Mouse (Mus musculus): ENCODE data around the gene Arrb1. TPM values are rescaled to one million over a fixed set of nuclear protein-coding genes. Genes with fewer than 3 reads are reported as not detected.
"Not testable (repeated sequence)": the region's sequence is repeated elsewhere in the genome, so short reads cannot be mapped to it uniquely, and the experiment has no call there.

Gene Arrb1
- polyA plus RNA-seq (2012; rRNA removed) = 14.9 and 19.4 TPM in 2 replicates

DNA sequence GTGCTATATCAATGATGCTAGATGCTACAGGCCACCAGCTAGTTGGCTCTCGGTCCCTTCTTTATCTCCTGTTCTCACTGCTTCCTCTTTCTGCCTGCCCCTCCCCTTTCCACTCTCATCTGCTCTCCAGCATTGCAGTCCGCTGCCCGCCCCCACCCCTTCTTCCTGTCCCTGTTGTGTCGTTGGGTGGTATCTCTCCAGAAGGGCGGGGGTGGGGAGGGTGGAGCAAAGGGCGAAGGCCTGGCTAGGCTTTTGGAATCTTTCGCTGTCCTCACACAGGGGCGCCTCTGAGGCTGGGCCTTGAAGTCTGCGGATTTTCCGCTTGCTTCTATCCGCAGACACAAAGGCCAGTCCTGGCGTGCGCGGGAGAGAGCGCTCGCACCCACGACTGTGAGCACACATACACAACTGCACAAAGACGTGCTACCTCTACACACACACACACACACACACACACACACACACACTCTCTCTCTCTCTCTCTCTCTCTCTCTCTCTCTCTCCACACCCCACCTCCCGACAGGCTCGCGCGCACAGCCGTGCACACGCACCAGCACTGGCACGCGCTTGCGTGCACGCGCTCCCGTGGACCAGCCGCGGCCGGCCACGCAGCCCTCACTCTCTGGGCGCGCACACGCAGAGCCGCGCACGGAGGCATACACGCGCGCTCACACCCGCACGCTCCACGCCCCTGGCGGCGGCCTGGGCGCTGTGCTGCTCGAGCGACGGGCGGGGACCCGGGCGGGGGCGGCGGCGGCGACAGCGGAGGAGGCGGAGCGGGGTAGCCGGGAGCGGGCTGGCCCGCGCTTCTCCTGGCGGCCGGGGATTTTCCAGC, at the start of gene Arrb1:
Gene Arrb1, plus strand, starts transcription at position 566 of the 835 bp plus-strand sequence.
- TF ChIP-seq CTCF (IDR thresholded peaks at IDR 0.05; ENCODE audit: control insufficient read depth, insufficient read depth, insufficient replicate concordance, low read depth, low read length) (peak; percentile 9; the same call in 1 of the 2 replicates), POLR2A (IDR thresholded peaks at IDR 0.05; ENCODE audit: control insufficient read depth, low read depth, low read length) (no peak; the same call in 1 of the 2 replicates)
- Histone ChIP-seq H3K4me3 (ENCODE audit: control insufficient read depth, low read depth, low read length) (peak within 1 kb of the TSS; percentile 88), H3K27ac (ENCODE audit: control insufficient read depth, insufficient read depth, low read depth, low read length) (peak within 1 kb of the TSS; percentile 85), H3K4me1 (ENCODE audit: control insufficient read depth, insufficient read depth, low read length) (peaks cover 17% of the 10 kb centered on the region), H3K27me3 (ENCODE audit: control insufficient read depth, insufficient read depth, low read length) (no peaks in the 10 kb centered on the region), H3K36me3 (ENCODE audit: control insufficient read depth, insufficient read depth, low read length) (no peaks in the 10 kb centered on the region)

DNA sequence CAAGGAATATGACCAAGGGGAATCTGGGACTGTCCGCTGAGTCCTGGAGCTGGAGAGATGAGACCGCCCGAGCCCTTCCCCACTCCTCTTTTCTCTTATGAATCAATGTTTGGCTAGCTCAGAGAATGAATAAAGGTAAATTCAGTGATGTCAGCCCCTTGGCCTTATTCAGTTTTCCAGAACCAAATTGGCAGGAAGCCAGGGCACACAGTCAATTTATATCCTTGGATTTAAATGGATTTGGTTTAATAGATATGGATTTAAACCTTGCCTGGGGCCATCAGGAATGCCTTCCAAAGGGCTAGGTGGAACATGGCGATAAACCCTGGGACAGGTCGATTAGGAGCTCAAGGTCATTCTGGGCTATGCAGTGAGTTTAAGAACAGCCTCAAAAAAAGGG, 45.6 kb upstream of the Arrb1 start:
- Histone ChIP-seq H3K27ac (ENCODE audit: control insufficient read depth, insufficient read depth, low read depth, low read length) (no peak overlapping the region), H3K27me3 (ENCODE audit: control insufficient read depth, insufficient read depth, low read length) (no peaks in the 10 kb centered on the region), H3K36me3 (ENCODE audit: control insufficient read depth, insufficient read depth, low read length) (no peaks in the 10 kb centered on the region), H3K4me3 (ENCODE audit: control insufficient read depth, low read depth, low read length) (no peak overlapping the region), H3K4me1 (ENCODE audit: control insufficient read depth, insufficient read depth, low read length) (no peaks in the 10 kb centered on the region)
- TF ChIP-seq POLR2A (IDR thresholded peaks at IDR 0.05; ENCODE audit: control insufficient read depth, low read depth, low read length) (no peak), CTCF (IDR thresholded peaks at IDR 0.05; ENCODE audit: control insufficient read depth, insufficient read depth, insufficient replicate concordance, low read depth, low read length) (no peak)

DNA sequence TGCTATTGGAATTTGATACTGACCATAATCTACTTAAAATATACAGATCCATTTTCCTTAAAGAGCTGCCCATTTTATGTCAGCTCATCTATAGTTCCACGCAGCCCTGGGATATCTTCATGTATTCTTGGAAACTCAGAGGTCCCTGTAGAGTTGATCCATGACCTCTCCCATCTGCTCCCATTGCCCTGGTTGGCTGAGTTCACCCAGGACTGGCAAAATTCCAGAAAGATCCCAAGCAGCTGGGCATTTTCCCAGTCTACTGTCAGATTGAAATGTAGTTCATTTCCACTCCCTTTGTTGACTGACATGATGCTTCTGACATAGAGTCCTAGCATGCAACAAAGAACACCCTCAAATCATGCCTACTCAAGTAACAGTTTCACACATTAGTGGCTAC, 36.1 kb upstream of the Arrb1 start:
- H3K4me1 ChIP-seq (ENCODE audit: control insufficient read depth, insufficient read depth, low read length) = no peaks in the 10 kb centered on the region; the same call in 1 of the 2 replicates
- H3K4me3 ChIP-seq (ENCODE audit: control insufficient read depth, low read depth, low read length) = no peak overlapping the region
- H3K36me3 ChIP-seq (ENCODE audit: control insufficient read depth, insufficient read depth, low read length) = no peaks in the 10 kb centered on the region
- TF ChIP-seq CTCF (IDR thresholded peaks at IDR 0.05; ENCODE audit: control insufficient read depth, insufficient read depth, insufficient replicate concordance, low read depth, low read length) = no peak
- no peak for TF ChIP-seq POLR2A (IDR thresholded peaks at IDR 0.05; ENCODE audit: control insufficient read depth, low read depth, low read length)
- H3K27ac ChIP-seq (ENCODE audit: control insufficient read depth, insufficient read depth, low read depth, low read length) = no peak overlapping the region
- no peaks in the 10 kb centered on the region for H3K27me3 ChIP-seq (ENCODE audit: control insufficient read depth, insufficient read depth, low read length)

DNA sequence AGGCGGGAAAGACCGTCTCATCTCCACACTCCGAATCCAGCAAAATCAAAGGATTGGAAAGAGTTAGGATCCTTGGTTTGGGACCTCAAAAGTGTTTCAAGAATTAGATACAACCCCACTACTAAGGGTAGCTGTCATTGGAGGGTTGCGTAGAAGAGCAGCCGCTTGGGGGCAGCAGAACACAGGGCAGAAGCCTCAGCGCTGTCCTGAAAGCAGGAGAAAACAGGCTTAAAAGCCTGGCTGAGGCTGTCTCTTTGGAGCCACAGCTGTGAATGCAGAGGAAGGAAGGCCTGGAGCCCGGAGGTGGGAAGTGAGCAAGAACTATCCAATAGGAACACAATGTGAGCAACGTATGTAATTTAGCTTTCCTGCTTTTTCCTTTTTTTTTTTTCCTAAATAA, 35.1 kb upstream of the Arrb1 start:
- H3K4me1 ChIP-seq (ENCODE audit: control insufficient read depth, insufficient read depth, low read length) = no peaks in the 10 kb centered on the region; the same call in 1 of the 2 replicates
- no peaks in the 10 kb centered on the region for H3K27me3 ChIP-seq (ENCODE audit: control insufficient read depth, insufficient read depth, low read length)
- H3K4me3 ChIP-seq (ENCODE audit: control insufficient read depth, low read depth, low read length) = no peak overlapping the region
- H3K27ac ChIP-seq (ENCODE audit: control insufficient read depth, insufficient read depth, low read depth, low read length) = no peak overlapping the region
- TF ChIP-seq POLR2A (IDR thresholded peaks at IDR 0.05; ENCODE audit: control insufficient read depth, low read depth, low read length) (no peak), CTCF (IDR thresholded peaks at IDR 0.05; ENCODE audit: control insufficient read depth, insufficient read depth, insufficient replicate concordance, low read depth, low read length) (peak; percentile 71; the same call in 1 of the 2 replicates)
- H3K36me3 ChIP-seq (ENCODE audit: control insufficient read depth, insufficient read depth, low read length) = no peaks in the 10 kb centered on the region

DNA sequence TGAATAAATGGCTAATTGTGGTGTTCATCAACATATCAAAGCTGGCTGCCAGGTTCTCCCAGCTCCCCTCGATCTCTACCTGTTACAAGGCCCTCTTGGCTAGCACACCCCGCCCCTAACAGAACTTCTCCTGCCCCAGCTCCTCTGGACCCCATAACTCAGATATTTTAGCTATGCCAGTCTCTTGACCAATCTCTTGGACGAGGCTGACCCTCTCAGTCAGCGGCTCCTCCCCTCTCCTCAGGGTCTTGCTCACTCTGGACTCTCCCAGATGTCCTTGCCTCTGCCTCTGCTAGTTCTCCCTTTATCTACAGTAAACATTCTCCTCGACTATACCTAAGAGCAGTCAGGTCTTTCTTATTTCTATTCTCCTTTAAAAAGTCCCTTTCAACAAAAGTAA, 34.6 kb upstream of the Arrb1 start:
- H3K27me3 ChIP-seq (ENCODE audit: control insufficient read depth, insufficient read depth, low read length) = no peaks in the 10 kb centered on the region
- no peak overlapping the region for H3K27ac ChIP-seq (ENCODE audit: control insufficient read depth, insufficient read depth, low read depth, low read length)
- H3K4me3 ChIP-seq (ENCODE audit: control insufficient read depth, low read depth, low read length) = no peak overlapping the region
- no peaks in the 10 kb centered on the region for H3K36me3 ChIP-seq (ENCODE audit: control insufficient read depth, insufficient read depth, low read length)
- H3K4me1 ChIP-seq (ENCODE audit: control insufficient read depth, insufficient read depth, low read length) = no peaks in the 10 kb centered on the region; the same call in 1 of the 2 replicates
- TF ChIP-seq POLR2A (IDR thresholded peaks at IDR 0.05; ENCODE audit: control insufficient read depth, low read depth, low read length) (no peak), CTCF (IDR thresholded peaks at IDR 0.05; ENCODE audit: control insufficient read depth, insufficient read depth, insufficient replicate concordance, low read depth, low read length) (no peak)

DNA sequence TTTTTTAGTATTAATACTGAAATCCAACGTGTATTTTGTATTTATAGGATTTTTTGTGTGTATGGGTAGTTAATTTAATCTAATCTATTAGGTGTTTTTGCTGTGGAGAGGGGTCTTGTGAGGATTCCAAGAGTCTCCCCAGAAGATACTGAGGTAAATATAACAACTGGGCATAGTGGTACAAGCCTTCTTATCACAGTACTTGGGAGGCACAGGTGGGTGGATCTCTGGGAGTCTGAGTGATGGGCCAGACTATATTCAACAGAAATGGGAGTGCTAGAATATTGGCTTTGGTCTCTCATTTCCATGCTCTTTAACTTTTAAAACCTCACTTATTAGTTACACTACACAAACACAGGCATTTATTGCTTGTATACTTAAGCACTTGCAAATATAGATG, 34.1 kb upstream of the Arrb1 start:
- Histone ChIP-seq H3K27me3 (ENCODE audit: control insufficient read depth, insufficient read depth, low read length) (no peaks in the 10 kb centered on the region), H3K4me3 (ENCODE audit: control insufficient read depth, low read depth, low read length) (no peak overlapping the region), H3K4me1 (ENCODE audit: control insufficient read depth, insufficient read depth, low read length) (no peaks in the 10 kb centered on the region; the same call in 1 of the 2 replicates), H3K27ac (ENCODE audit: control insufficient read depth, insufficient read depth, low read depth, low read length) (no peak overlapping the region), H3K36me3 (ENCODE audit: control insufficient read depth, insufficient read depth, low read length) (no peaks in the 10 kb centered on the region)
- TF ChIP-seq CTCF (IDR thresholded peaks at IDR 0.05; ENCODE audit: control insufficient read depth, insufficient read depth, insufficient replicate concordance, low read depth, low read length) (no peak), POLR2A (IDR thresholded peaks at IDR 0.05; ENCODE audit: control insufficient read depth, low read depth, low read length) (no peak)

DNA sequence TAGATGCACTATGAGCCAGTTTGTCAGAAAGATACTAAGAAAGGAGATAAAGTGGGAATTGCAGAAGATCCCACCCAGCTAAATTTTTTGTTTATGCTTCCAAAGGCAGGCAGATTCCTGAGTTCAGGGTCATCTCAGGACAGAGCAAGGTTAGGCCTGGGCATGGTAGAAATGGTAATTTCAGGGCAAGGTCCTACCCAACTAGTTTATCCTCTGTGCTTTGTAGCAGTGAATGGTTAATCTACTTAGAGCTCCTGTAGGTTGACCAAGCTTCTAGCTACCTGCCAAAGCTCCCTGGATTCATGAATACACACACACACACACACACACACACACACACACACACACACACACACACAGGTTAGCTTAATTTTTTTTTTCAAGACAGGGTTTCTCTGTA, 30.7 kb upstream of the Arrb1 start:
- H3K36me3 ChIP-seq (ENCODE audit: control insufficient read depth, insufficient read depth, low read length) = no peaks in the 10 kb centered on the region
- TF ChIP-seq CTCF (IDR thresholded peaks at IDR 0.05; ENCODE audit: control insufficient read depth, insufficient read depth, insufficient replicate concordance, low read depth, low read length) = no peak
- no peak for TF ChIP-seq POLR2A (IDR thresholded peaks at IDR 0.05; ENCODE audit: control insufficient read depth, low read depth, low read length)
- H3K27me3 ChIP-seq (ENCODE audit: control insufficient read depth, insufficient read depth, low read length) = no peaks in the 10 kb centered on the region
- no peak overlapping the region for H3K27ac ChIP-seq (ENCODE audit: control insufficient read depth, insufficient read depth, low read depth, low read length)
- H3K4me1 ChIP-seq (ENCODE audit: control insufficient read depth, insufficient read depth, low read length) = no peaks in the 10 kb centered on the region; the same call in 1 of the 2 replicates
- no peak overlapping the region for H3K4me3 ChIP-seq (ENCODE audit: control insufficient read depth, low read depth, low read length)

DNA sequence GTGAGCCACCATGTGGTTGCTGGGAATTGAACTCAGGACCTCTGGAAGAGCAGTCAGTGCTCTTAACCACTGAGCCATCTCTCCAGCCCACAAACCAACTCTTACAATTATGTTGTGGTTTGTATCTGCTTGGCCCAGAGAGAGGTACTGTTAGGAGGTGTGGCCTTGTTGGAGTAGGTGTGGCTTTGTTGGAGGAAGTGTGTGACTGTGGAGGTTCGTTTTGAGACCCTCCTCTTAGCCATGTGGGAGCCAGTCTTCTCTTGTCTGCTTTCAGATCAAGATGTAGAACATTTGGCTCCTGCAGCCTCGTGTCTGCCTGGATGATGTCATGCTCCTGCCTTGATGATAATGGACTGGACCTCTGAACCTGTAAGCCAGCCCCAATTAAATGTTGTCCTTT, 27.1 kb upstream of the Arrb1 start:
- not testable (repeated sequence) for H3K27ac ChIP-seq (ENCODE audit: control insufficient read depth, insufficient read depth, low read depth, low read length); H3K4me1 ChIP-seq (ENCODE audit: control insufficient read depth, insufficient read depth, low read length); H3K27me3 ChIP-seq (ENCODE audit: control insufficient read depth, insufficient read depth, low read length)

More for the DNA sequence above, 27.1 kb upstream of the Arrb1 start:
- H3K36me3 ChIP-seq (ENCODE audit: control insufficient read depth, insufficient read depth, low read length); H3K4me3 ChIP-seq (ENCODE audit: control insufficient read depth, low read depth, low read length): not testable (repeated sequence)

Data from testis, adult 2 months (tissue).